16 mouse cellular contexts compared by ENCODE assay signal in the genomic region with DNA sequence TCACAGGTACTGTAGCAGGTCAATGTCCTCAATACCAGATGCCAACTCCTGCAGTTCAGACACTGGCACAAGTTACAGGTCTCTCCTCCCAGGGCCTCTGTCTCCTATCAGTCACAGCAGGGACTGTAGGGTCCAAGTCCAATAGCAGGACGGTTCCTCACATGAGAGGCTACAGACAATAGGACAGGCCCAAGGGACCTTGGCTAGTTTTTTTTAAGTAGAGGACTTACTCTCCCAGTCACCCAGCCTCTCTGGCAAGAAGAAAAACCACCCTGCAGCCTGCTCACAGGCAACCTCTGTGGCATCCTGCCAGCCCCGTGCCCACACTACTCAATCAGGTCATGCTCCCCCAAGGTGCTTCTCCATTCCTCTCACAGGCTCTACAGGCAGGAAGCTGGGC. TPM values are rescaled to one million over a fixed set of nuclear protein-coding genes. Genes with fewer than 3 reads are reported as not detected.
DNase-seq lines count a peak whose midpoint lies in the region; ATAC-seq and TF ChIP-seq lines count a peak whose summit lies in the region.
"Had no signal": no experiment of that assay in that cellular context is flagged by ENCODE, and none has a peak within 500 bp of the region (broad histone marks: within the 10 kb centered on the region; RNA-seq: fewer than 3 reads in every experiment).

No protein-coding gene starts in this region.

- TF ChIP-seq POLR2A in liver, adult 2 months (IDR thresholded peaks at IDR 0.05; ENCODE audit: extremely low read depth, insufficient read depth, low read length), result no peak

- peaks cover 23% of the 10 kb centered on the region for H3K4me1 ChIP-seq in liver, adult 2 months (ENCODE audit: control insufficient read depth, insufficient read depth, low read length)
- 0 out of 2 replicates have a peak, but pooled peaks cover 5% of the 10 kb centered on the region for H3K4me1 ChIP-seq in liver, embryonic 12.5 days
- peaks cover 52% of the 10 kb centered on the region for H3K4me1 ChIP-seq in embryonic facial prominence, embryonic 10.5 days

- no peaks in the 10 kb centered on the region for H3K36me3 ChIP-seq in liver, adult 2 months (ENCODE audit: control insufficient read depth, insufficient read depth, low read length)
- H3K36me3 ChIP-seq in liver, embryonic 12.5 days, result no peaks in the 10 kb centered on the region
- H3K36me3 ChIP-seq in embryonic facial prominence, embryonic 10.5 days (replicated peaks), result no peaks in the 10 kb centered on the region
- H3K36me3 ChIP-seq: embryonic facial prominence, embryonic 15.5 days; forebrain, embryonic 15.5 days; G1E; liver, embryonic 13.5 days had no signal

- no peak overlapping the region for H3K4me2 ChIP-seq in liver, embryonic 12.5 days
- H3K4me2 ChIP-seq: embryonic facial prominence, embryonic 15.5 days; forebrain, embryonic 15.5 days; hindbrain, embryonic 14.5 days; liver, embryonic 13.5 days had no signal

- TF ChIP-seq CTCF in liver, adult 2 months (IDR thresholded peaks at IDR 0.05; ENCODE audit: low read depth, low read length), result no peak

- H3K27ac ChIP-seq in liver, adult 2 months (replicated peaks; ENCODE audit: insufficient read depth, low read depth, low read length), result peak overlapping the region; percentile 78
- H3K27ac ChIP-seq in liver, embryonic 12.5 days, result no peak overlapping the region
- H3K27ac ChIP-seq in embryonic facial prominence, embryonic 10.5 days (replicated peaks), result peak overlapping the region; percentile 82
- H3K27ac ChIP-seq: embryonic facial prominence, embryonic 15.5 days had no signal

- H3K79me2 ChIP-seq in liver, adult 2 months (ENCODE audit: control insufficient read depth, insufficient read depth, low read length), result no peaks in the 10 kb centered on the region

- peak; percentile 36 to 53 for DNase-seq in cerebellum, adult 18-20 months
- DNase-seq in cerebellum, adult 8-10 months, result no peak
- DNase-seq in liver, adult 2 months (ENCODE audit: extremely low read depth, low read depth, low spot score), result peak; percentile 97
- DNase-seq in embryonic facial prominence, embryonic 10.5 days (ENCODE audit: low spot score), result no peak
- DNase-seq in kidney, postnatal 36 days, result peak; percentile 60 to 77
- DNase-seq in Muller cell, postnatal 12 days (ENCODE audit: inconsistent ontology term), result no peak
- DNase-seq in retina, postnatal 1 day, result no peak
- DNase-seq: liver, embryonic 13.5 days; midbrain, embryonic 14.5 days; thymus, postnatal 14 days had no signal

- no peak overlapping the region for H3K4me3 ChIP-seq in liver, adult 2 months (ENCODE audit: insufficient read depth, low read depth, low read length)
- H3K4me3 ChIP-seq in liver, embryonic 12.5 days, result no peak overlapping the region
- no peak overlapping the region for H3K4me3 ChIP-seq in embryonic facial prominence, embryonic 10.5 days
- H3K4me3 ChIP-seq: embryonic facial prominence, embryonic 15.5 days; forebrain, embryonic 15.5 days; liver, embryonic 13.5 days had no signal

- no peaks in the 10 kb centered on the region for H3K9me3 ChIP-seq in liver, embryonic 12.5 days (replicated peaks)
- 0 out of 2 replicates have a peak, but pooled peaks cover 3% of the 10 kb centered on the region for H3K9me3 ChIP-seq in embryonic facial prominence, embryonic 10.5 days
- H3K9me3 ChIP-seq: embryonic facial prominence, embryonic 15.5 days; forebrain, embryonic 15.5 days; liver, embryonic 13.5 days had no signal

- H3K9ac ChIP-seq in liver, adult 2 months (ENCODE audit: low read depth, low read length), result no peak overlapping the region
- no peak overlapping the region for H3K9ac ChIP-seq in liver, embryonic 12.5 days
- H3K9ac ChIP-seq: embryonic facial prominence, embryonic 15.5 days; forebrain, embryonic 15.5 days; hindbrain, embryonic 14.5 days; liver, embryonic 13.5 days had no signal

- 32% methylated on average over 2 of the region's 2 CpGs for WGBS in liver, adult 2 months
- 76% methylated on average over 2 of the region's 2 CpGs for WGBS in liver, embryonic 12.5 days (ENCODE audit: insufficient replicate concordance)
- WGBS in embryonic facial prominence, embryonic 10.5 days, result 82% methylated on average over 2 of the region's 2 CpGs

- ATAC-seq in liver, embryonic 12.5 days, result no peak; the same call in 1 of the 2 replicates
- ATAC-seq: forebrain, embryonic 15.5 days; lung, postnatal 0 days had no signal

- no peaks in the 10 kb centered on the region for H3K27me3 ChIP-seq in liver, adult 2 months (ENCODE audit: control insufficient read depth, insufficient read depth, low read length)
- H3K27me3 ChIP-seq in liver, embryonic 12.5 days (replicated peaks), result no peaks in the 10 kb centered on the region
- H3K27me3 ChIP-seq in embryonic facial prominence, embryonic 10.5 days (replicated peaks; ENCODE audit: low read depth, poor library complexity, severe bottlenecking), result peaks cover 6% of the 10 kb centered on the region; the same call in 1 of the 2 replicates
- H3K27me3 ChIP-seq: embryonic facial prominence, embryonic 15.5 days; forebrain, embryonic 15.5 days; liver, embryonic 13.5 days had no signal

RNA-seq across cellular contexts. Expression of a gene that starts 43.0 kb away (rescaled TPM):
- 4.5 and 5.6 TPM in 2 replicates for total RNA-seq in liver, adult 2 months (2014; rRNA removed)
- polyA plus RNA-seq in liver, adult 2 months (2012; rRNA removed), result 11.7 and 12.8 TPM in 2 replicates
- polyA plus RNA-seq in liver, embryonic 12.5 days (2016; fragmentation: Nextera tagmentation; extraction: Ambion mirVana), result 5.3 and 5.4 TPM in 2 replicates
- polyA plus RNA-seq in embryonic facial prominence, embryonic 10.5 days (2016; fragmentation: Nextera tagmentation; extraction: Ambion mirVana), result 12.7 and 14.4 TPM in 2 replicates

Comparison
In these comparisons a context has a peak if more than half of its experiments do, and no peak if none do; other contexts are left out.
1. DNase-seq: peak in cerebellum, adult 18-20 months (2 of 2), liver, adult 2 months (single experiment) and kidney, postnatal 36 days (2 of 2); none in cerebellum, adult 8-10 months (single experiment), embryonic facial prominence, embryonic 10.5 days (single experiment), Muller cell, postnatal 12 days (single experiment) and retina, postnatal 1 day (single experiment).